Mouse (Mus musculus) hindbrain, embryonic 12.5 days (tissue): ENCODE measurements around the gene Adh6b. TPM values are rescaled to one million over a fixed set of nuclear protein-coding genes. Genes with fewer than 3 reads are reported as not detected.
"Not testable (repeated sequence)": the region's sequence is repeated elsewhere in the genome, so short reads cannot be mapped to it uniquely, and the experiment has no call there.

Experiments used
- ATAC-seq: fragments of 200-750 bp; cut with Nextera tagmentation; 2 replicates; pipeline ENCODE4 v1.8.0; 2017; ENCODE audit warnings: moderate TSS enrichment; ENCODE audit not compliant: low FRiP score
- H3K27ac ChIP-seq: fragments of 300-500 bp; sonication (generic); 2 replicates; pipeline ENCODE4 v1.5.1; 2016; ENCODE audit warnings: mild to moderate bottlenecking
- H3K27me3 ChIP-seq: fragments of 300-500 bp; sonication (generic); 2 replicates; pipeline ENCODE4 v1.6.1; 2016; ENCODE audit warnings: mild to moderate bottlenecking
- H3K36me3 ChIP-seq: fragments of 300-500 bp; sonication (generic); 2 replicates; pipeline ENCODE4 v1.6.1; 2016; ENCODE audit warnings: mild to moderate bottlenecking
- H3K4me1 ChIP-seq: fragments of 300-500 bp; sonication (generic); 2 replicates; pipeline ENCODE4 v1.6.1; 2016
- H3K4me2 ChIP-seq: fragments of 300-500 bp; sonication (generic); replicated peaks from 2 replicates; pipeline ENCODE4 v1.6.1; 2016; ENCODE audit warnings: mild to moderate bottlenecking
- H3K4me3 ChIP-seq: fragments of 300-500 bp; sonication (generic); 2 replicates; pipeline ENCODE4 v1.5.1; 2016; ENCODE audit warnings: mild to moderate bottlenecking
- H3K9ac ChIP-seq: fragments of 300-500 bp; sonication (generic); 2 replicates; pipeline ENCODE4 v1.6.1; 2016; ENCODE audit warnings: mild to moderate bottlenecking, moderate library complexity
- H3K9me3 ChIP-seq: fragments of 300-500 bp; sonication (generic); replicated peaks from 2 replicates; pipeline ENCODE4 v1.6.1; 2016; ENCODE audit warnings: mild to moderate bottlenecking
- WGBS: fragments of 180-500 bp; shearing (Covaris S2); methylation state at CpG from one replicate; pipeline ENCODE4 v1.1.7; 2016; 5-methylcytosine and 5-hydroxymethylcytosine counted together
- polyA plus RNA-seq: library from polyadenylated mRNA; unstranded; fragments of >200 nt; fragmentation: Nextera tagmentation; extraction: Ambion mirVana; gene quantifications from 2 replicates; pipeline ENCODE4 v1.2.1, GENCODE M21; 2016

Gene Adh6b
- polyA plus RNA-seq, 1 experiment from 2014 or later, result 0.21 TPM

DNA sequence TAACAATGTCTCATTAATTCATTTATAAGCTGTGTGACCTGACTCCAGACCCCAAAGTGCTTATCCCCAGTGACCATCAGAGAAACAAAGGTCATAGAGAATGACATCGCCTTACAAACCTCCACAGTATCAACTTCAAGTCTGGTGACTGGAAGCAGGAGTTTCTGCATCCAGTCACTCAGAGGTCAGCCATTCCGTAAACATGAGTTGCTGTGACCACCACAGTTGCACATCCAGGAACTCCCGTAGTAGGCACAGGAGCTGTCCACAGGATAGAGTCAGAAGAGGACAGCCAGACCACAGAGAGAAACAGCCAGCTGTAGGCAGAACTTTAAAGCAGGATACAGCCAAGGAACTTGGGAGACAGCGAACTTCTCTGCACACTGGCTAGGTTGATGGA, 28.7 kb downstream of the Adh6b start:
- not testable (repeated sequence) for H3K4me3 ChIP-seq, H3K27me3 ChIP-seq, H3K36me3 ChIP-seq, H3K27ac ChIP-seq, H3K4me1 ChIP-seq, ATAC-seq, H3K4me2 ChIP-seq, H3K9me3 ChIP-seq, H3K9ac ChIP-seq
- 74% methylated on average over 4 of the region's 4 CpGs for WGBS

GRCm38 (mm10) chr3:138373920-138374319, 32.3 kb downstream of the Adh6b start:
- H3K4me3 ChIP-seq, result no peak overlapping the region
- H3K9me3 ChIP-seq, result no peaks in the 10 kb centered on the region
- 71% methylated on average over 4 of the region's 4 CpGs for WGBS

GRCm38 (mm10) chr3:138375148-138375547, 33.6 kb downstream of the Adh6b start:
- Histone ChIP-seq H3K9ac (no peak overlapping the region), H3K27me3 (no peaks in the 10 kb centered on the region), H3K4me1 (no peaks in the 10 kb centered on the region), H3K27ac (no peak overlapping the region), H3K9me3 (no peaks in the 10 kb centered on the region), H3K36me3 (no peaks in the 10 kb centered on the region), H3K4me3 (no peak overlapping the region), H3K4me2 (no peak overlapping the region)
- ATAC-seq, result no peak
- WGBS, result 82% methylated on average over 2 of the region's 2 CpGs

More at GRCm38 (mm10) chr3:138373920-138374319, 32.3 kb downstream of the Adh6b start:
- no peak overlapping the region for H3K9ac ChIP-seq
- ATAC-seq, result no peak
- no peaks in the 10 kb centered on the region for H3K36me3 ChIP-seq
- no peak overlapping the region for H3K27ac ChIP-seq
- no peaks in the 10 kb centered on the region for H3K27me3 ChIP-seq
- H3K4me2 ChIP-seq, result no peak overlapping the region
- H3K4me1 ChIP-seq, result no peaks in the 10 kb centered on the region

- Histone ChIP-seq H3K9ac (no peak overlapping the region), H3K4me2 (no peak overlapping the region), H3K4me3 (no peak overlapping the region), H3K36me3 (no peaks in the 10 kb centered on the region), H3K27ac (no peak overlapping the region), H3K9me3 (no peaks in the 10 kb centered on the region), H3K4me1 (no peaks in the 10 kb centered on the region), H3K27me3 (no peaks in the 10 kb centered on the region)
- ATAC-seq, result no peak
- 30% methylated on average over 3 of the region's 3 CpGs for WGBS
These were observed 39.6 kb downstream of the Adh6b start for GRCm38 (mm10) chr3:138381133-138381532.

- no peak for ATAC-seq
- Histone ChIP-seq H3K27ac (no peak overlapping the region), H3K4me3 (no peak overlapping the region), H3K36me3 (no peaks in the 10 kb centered on the region), H3K4me2 (no peak overlapping the region), H3K9ac (no peak overlapping the region), H3K9me3 (no peaks in the 10 kb centered on the region), H3K27me3 (no peaks in the 10 kb centered on the region), H3K4me1 (no peaks in the 10 kb centered on the region)
- WGBS, result 88% methylated on average over 6 of the region's 6 CpGs
These were observed 45.6 kb downstream of the Adh6b start for GRCm38 (mm10) chr3:138387155-138387554.

DNA sequence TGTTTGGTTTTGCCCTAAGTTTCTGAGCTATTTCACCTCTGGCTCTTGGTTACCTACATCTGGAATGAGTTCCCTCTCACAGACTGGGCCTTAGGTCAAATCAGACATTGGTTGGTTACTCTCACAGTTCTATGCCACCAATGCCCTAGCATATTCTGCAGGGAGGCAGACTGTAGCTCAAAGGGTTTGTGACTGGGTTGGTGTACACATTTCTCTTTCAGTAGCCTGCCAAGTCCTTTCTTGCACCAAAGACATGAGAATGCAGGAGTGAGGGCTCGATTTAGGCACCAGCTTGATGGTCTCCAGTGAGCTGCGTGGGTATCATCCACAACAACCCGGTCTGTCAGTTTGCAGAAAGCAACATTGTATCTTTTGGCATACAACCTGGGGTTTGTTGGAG, 63.3 kb downstream of the Adh6b start:
- Histone ChIP-seq H3K4me3 (no peak overlapping the region), H3K27me3 (no peaks in the 10 kb centered on the region), H3K4me1 (no peaks in the 10 kb centered on the region), H3K9ac (no peak overlapping the region), H3K9me3 (no peaks in the 10 kb centered on the region), H3K27ac (no peak overlapping the region), H3K4me2 (no peak overlapping the region), H3K36me3 (no peaks in the 10 kb centered on the region)
- WGBS, result 80% methylated on average over 3 of the region's 3 CpGs
- ATAC-seq, result no peak

DNA sequence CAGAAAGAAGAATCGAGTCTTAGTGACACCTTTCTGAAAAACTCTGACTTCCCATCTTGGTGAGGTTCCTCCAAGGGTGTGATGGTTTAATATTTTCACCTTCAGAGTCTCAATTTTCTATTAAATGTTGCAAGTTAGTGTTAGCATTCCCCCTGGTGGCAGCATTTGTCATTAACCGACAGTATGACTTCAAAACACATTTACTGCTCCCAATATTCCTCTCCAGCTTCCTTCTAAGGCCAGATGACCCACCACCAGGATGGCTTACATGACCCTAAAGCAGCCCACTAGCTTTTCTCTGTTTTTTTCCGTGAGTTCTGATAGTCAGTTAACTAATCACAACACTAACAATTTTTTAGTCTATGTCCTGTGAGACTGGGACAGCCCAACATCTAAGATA, 63.8 kb downstream of the Adh6b start:
- Histone ChIP-seq H3K27ac (no peak overlapping the region), H3K9me3 (no peaks in the 10 kb centered on the region), H3K4me3 (no peak overlapping the region), H3K4me1 (no peaks in the 10 kb centered on the region), H3K36me3 (no peaks in the 10 kb centered on the region), H3K27me3 (no peaks in the 10 kb centered on the region), H3K9ac (no peak overlapping the region), H3K4me2 (no peak overlapping the region)
- ATAC-seq, result no peak
- WGBS, result 48% methylated on average over 3 of the region's 3 CpGs

GRCm38 (mm10) chr3:138405840-138406239, 64.3 kb downstream of the Adh6b start:
- H3K27ac ChIP-seq, result no peak overlapping the region
- 85% methylated on average over 7 of the region's 7 CpGs for WGBS
- ATAC-seq, result no peak

GRCm38 (mm10) chr3:138407920-138408319, 66.3 kb downstream of the Adh6b start:
- Histone ChIP-seq H3K9me3 (no peaks in the 10 kb centered on the region), H3K27ac (no peak overlapping the region), H3K4me3 (no peak overlapping the region), H3K4me2 (no peak overlapping the region), H3K9ac (no peak overlapping the region), H3K27me3 (no peaks in the 10 kb centered on the region), H3K4me1 (no peaks in the 10 kb centered on the region), H3K36me3 (no peaks in the 10 kb centered on the region)
- no peak for ATAC-seq
- 90% methylated on average over 1 of the region's 1 CpGs for WGBS

More at GRCm38 (mm10) chr3:138405840-138406239, 64.3 kb downstream of the Adh6b start:
- Histone ChIP-seq H3K36me3 (no peaks in the 10 kb centered on the region), H3K27me3 (no peaks in the 10 kb centered on the region), H3K4me2 (no peak overlapping the region), H3K9ac (no peak overlapping the region), H3K9me3 (no peaks in the 10 kb centered on the region), H3K4me3 (no peak overlapping the region), H3K4me1 (no peaks in the 10 kb centered on the region)

Other genes with a start within 250 kb of the Adh6b start
- 11.8 and 11.9 TPM in 2 replicates for gene Trmt10a, start 198.3 kb upstream of the Adh6b start, polyA plus RNA-seq
- gene Mttp, start 196.8 kb upstream of the Adh6b start, polyA plus RNA-seq, result 10.0 and 11.1 TPM in 2 replicates
- not detected in 2 replicates for gene 4930579F01Rik, start 147.9 kb upstream of the Adh6b start, polyA plus RNA-seq
- 0.15 and 0.17 TPM in 2 replicates for gene Adh7, start 124.0 kb upstream of the Adh6b start, polyA plus RNA-seq
- gene Adh1, start 80.8 kb upstream of the Adh6b start, polyA plus RNA-seq, result 0.39 and 0.93 TPM in 2 replicates
- gene Adh6a, start 28.5 kb upstream of the Adh6b start, polyA plus RNA-seq, result not detected in 2 replicates
- not detected in 2 replicates for gene Adh4, start 73.7 kb downstream of the Adh6b start, polyA plus RNA-seq
- 217 and 224 TPM in 2 replicates for gene Adh5, start 101.3 kb downstream of the Adh6b start, polyA plus RNA-seq
- gene Metap1, start 147.7 kb downstream of the Adh6b start, polyA plus RNA-seq, result 46.4 and 47.5 TPM in 2 replicates
- gene Eif4e, start 184.4 kb downstream of the Adh6b start, polyA plus RNA-seq, result 300 and 313 TPM in 2 replicates